Mouse (Mus musculus) hindbrain, embryonic 13.5 days (tissue): ENCODE data around the gene Lyl1. TPM values are rescaled to one million over a fixed set of nuclear protein-coding genes. Genes with fewer than 3 reads are reported as not detected.
"Not testable (repeated sequence)": the region's sequence is repeated elsewhere in the genome, so short reads cannot be mapped to it uniquely, and the experiment has no call there.

Experiments used
- ATAC-seq: fragments of 200-750 bp; cut with Nextera tagmentation; 2 replicates; pipeline ENCODE4 v1.8.0; 2017; ENCODE audit warnings: moderate TSS enrichment; ENCODE audit not compliant: low FRiP score
- H3K27ac ChIP-seq: fragments of 300-500 bp; sonication (generic); 2 replicates; pipeline ENCODE4 v1.5.1; 2015; ENCODE audit warnings: inconsistent platforms, mild to moderate bottlenecking, moderate library complexity
- H3K27me3 ChIP-seq: fragments of 300-500 bp; sonication (generic); 2 replicates; pipeline ENCODE4 v1.6.1; 2015; ENCODE audit warnings: mild to moderate bottlenecking, inconsistent platforms
- H3K36me3 ChIP-seq: fragments of 300-500 bp; sonication (generic); 2 replicates; pipeline ENCODE4 v1.6.1; 2015; ENCODE audit warnings: mild to moderate bottlenecking, inconsistent platforms
- H3K4me1 ChIP-seq: fragments of 300-500 bp; sonication (generic); replicated peaks from 2 replicates; pipeline ENCODE4 v1.6.1; 2015; ENCODE audit warnings: inconsistent platforms
- H3K4me2 ChIP-seq: fragments of 300-500 bp; sonication (generic); 2 replicates; pipeline ENCODE4 v1.6.1; 2015; ENCODE audit warnings: inconsistent platforms, mild to moderate bottlenecking, moderate library complexity
- H3K4me3 ChIP-seq: fragments of 300-500 bp; sonication (generic); 2 replicates; pipeline ENCODE4 v1.5.1; 2015; ENCODE audit warnings: mild to moderate bottlenecking, inconsistent platforms
- H3K9ac ChIP-seq: fragments of 300-500 bp; sonication (generic); 2 replicates; pipeline ENCODE4 v1.6.1; 2015; ENCODE audit warnings: mild to moderate bottlenecking, inconsistent platforms
- H3K9me3 ChIP-seq: fragments of 300-500 bp; sonication (generic); 2 replicates; pipeline ENCODE4 v1.6.1; 2016; ENCODE audit warnings: inconsistent platforms
- WGBS: fragments of 180-500 bp; shearing (Covaris S2); methylation state at CpG from one replicate; pipeline ENCODE4 v1.1.7; 2015; 5-methylcytosine and 5-hydroxymethylcytosine counted together
- polyA plus RNA-seq: library from polyadenylated mRNA; unstranded; fragments of >200 nt; fragmentation: Nextera tagmentation; extraction: Ambion mirVana; gene quantifications from 2 replicates; pipeline ENCODE4 v1.2.1, GENCODE M21; 2015

The Lyl1 gene
- polyA plus RNA-seq, 1 experiment from 2014 or later: 4.2 TPM

DNA sequence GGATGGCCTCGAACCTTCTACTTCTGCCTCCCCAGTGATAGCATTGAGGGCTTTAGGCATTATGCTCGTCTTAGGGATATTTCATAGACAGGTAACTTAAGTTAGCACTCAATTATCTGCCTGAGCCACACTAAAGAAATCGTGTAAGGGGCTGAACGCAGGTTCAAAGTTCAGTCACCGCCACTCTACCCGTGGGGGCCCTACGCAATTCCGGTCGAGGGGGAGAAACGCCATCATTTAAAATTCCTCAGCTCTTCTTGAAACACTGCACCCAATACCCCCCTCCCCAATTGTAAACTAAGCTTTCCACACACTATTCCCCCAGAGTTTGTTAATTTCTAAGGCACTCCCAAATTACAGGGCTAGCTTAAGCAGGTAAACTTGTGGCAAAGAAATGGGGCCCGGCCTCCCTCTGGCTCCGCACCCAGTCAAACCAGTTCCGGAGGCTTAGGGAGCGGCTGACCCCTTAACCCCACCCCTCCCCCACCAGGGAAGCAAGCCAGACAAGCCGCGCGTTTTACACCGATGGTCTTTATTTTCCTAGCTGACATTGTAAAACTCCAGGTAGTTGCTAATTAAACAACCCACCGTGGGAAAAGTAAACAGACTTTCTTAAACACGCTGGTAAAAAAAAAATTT lies 40.3 kb upstream of the Lyl1 start:
- H3K4me2 ChIP-seq: peak overlapping the region; percentile 90
- peak overlapping the region; percentile 69 for H3K4me3 ChIP-seq
- no peak for ATAC-seq
- no peaks in the 10 kb centered on the region for H3K9me3 ChIP-seq
- H3K9ac ChIP-seq: peak overlapping the region; percentile 83
- H3K27me3 ChIP-seq: peaks cover 3% of the 10 kb centered on the region; the same call in 1 of the 2 replicates
- peaks cover 59% of the 10 kb centered on the region for H3K4me1 ChIP-seq
- no peaks in the 10 kb centered on the region for H3K36me3 ChIP-seq
- WGBS: 1% methylated on average over 20 of the region's 20 CpGs
- H3K27ac ChIP-seq: peak overlapping the region; percentile 88

DNA sequence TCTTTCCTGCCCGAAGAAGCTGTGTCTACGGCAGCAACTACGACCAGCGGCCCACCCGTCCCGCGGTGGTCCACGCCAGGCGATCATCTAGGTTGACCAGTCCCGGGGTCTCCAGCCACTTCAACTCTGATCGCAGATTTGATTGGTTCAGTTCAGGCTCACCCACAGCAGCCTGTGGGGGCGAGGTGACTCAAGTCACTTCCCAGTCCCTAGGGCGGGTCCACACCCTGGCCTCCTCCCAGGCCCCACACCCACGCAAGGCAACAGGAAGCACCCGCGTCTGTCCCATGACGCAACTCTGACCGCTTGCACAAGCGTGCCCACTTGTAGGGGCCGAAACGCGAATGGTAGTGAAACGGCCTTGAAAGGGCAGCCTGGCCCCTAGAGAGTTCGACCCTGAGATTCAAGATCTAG lies 39.8 kb upstream of the Lyl1 start:
- H3K4me2 ChIP-seq: peak overlapping the region; percentile 90
- WGBS: under 1% methylated on average over 24 of the region's 24 CpGs
- H3K9me3 ChIP-seq: no peaks in the 10 kb centered on the region
- peak overlapping the region; percentile 69 for H3K4me3 ChIP-seq
- H3K27me3 ChIP-seq: peaks cover 3% of the 10 kb centered on the region; the same call in 1 of the 2 replicates
- H3K4me1 ChIP-seq: peaks cover 59% of the 10 kb centered on the region
- H3K27ac ChIP-seq: peak overlapping the region; percentile 88
- peak overlapping the region; percentile 83 for H3K9ac ChIP-seq
- no peak for ATAC-seq
- no peaks in the 10 kb centered on the region for H3K36me3 ChIP-seq

DNA sequence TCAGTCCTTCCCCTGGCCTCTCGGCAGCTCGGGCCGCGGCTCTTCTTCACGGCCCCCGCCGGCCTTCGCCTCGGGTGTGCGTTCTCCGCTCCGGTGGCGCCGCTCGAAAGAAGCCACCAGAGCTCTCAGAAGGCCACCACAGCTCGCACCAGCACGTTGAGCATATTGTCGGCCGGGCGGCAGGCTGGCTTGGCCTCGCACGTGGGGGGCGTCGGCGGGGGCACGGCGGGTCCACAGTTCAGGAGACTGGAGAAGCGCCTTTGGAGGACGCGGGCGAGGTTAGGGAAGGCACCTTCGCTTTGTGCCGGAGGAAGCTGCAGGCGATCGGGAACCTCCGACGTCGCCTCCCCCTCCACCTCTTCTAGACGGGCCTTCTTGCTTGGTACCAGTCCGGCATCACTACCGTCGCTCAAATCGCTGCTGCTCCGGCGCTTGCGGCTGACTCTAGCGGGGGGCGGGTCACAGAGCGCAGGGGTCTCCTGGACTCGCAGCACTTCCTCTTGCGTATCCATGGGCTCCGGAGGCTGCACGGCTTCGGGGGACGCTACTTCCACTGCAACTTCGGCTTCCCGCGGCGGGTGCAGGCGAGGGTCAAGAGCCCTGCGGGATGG lies 39.2 kb upstream of the Lyl1 start:
- peak; percentile 13 for ATAC-seq
- peak overlapping the region; percentile 90 for H3K4me2 ChIP-seq
- peaks cover 58% of the 10 kb centered on the region for H3K4me1 ChIP-seq
- no peaks in the 10 kb centered on the region for H3K36me3 ChIP-seq
- peak overlapping the region; percentile 83 for H3K9ac ChIP-seq
- peak overlapping the region; percentile 88 for H3K27ac ChIP-seq
- H3K27me3 ChIP-seq: 0 out of 2 replicates have a peak, but pooled peaks cover under 1% of the 10 kb centered on the region
- under 1% methylated on average over 61 of the region's 61 CpGs for WGBS
- H3K9me3 ChIP-seq: no peaks in the 10 kb centered on the region
- peak overlapping the region; percentile 69 for H3K4me3 ChIP-seq

DNA sequence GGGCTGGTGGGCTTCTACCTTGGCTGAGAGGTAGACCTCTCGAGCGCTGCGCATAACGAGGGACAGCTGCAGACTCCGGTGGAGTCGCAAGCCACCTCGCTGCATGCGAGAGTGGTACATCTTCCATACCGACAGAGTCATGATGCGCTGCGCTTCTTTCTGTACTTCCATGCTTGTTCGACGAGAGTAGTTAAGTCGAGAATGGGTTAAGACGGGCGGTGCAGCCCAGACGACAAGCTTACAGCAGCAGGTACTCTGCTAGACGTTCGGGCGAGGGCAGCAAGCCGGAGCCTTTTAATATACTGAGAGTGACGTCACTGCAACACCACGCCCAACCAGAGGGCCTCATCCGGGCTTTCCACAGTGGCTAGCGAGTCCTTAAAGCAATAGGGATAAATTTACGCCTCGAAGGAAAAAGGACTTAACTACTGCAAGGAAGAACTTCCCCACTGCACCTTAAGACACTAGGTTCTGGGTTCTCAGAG lies 38.6 kb upstream of the Lyl1 start, which contains the start of gene Ier2:
Ier2 (minus strand) TSS at position 272 of the 485 bp plus-strand sequence.
- Histone ChIP-seq H3K27ac (peak within 1 kb of the TSS; percentile 88), H3K9ac (peak within 1 kb of the TSS; percentile 83), H3K4me2 (peak within 1 kb of the TSS; percentile 90), H3K9me3 (no peaks in the 10 kb centered on the region), H3K27me3 (no peaks in the 10 kb centered on the region), H3K4me3 (peak within 1 kb of the TSS; percentile 69), H3K36me3 (no peaks in the 10 kb centered on the region), H3K4me1 (peaks cover 57% of the 10 kb centered on the region)
- under 1% methylated on average over 27 of the region's 27 CpGs for WGBS
- ATAC-seq: peak; percentile 75

DNA sequence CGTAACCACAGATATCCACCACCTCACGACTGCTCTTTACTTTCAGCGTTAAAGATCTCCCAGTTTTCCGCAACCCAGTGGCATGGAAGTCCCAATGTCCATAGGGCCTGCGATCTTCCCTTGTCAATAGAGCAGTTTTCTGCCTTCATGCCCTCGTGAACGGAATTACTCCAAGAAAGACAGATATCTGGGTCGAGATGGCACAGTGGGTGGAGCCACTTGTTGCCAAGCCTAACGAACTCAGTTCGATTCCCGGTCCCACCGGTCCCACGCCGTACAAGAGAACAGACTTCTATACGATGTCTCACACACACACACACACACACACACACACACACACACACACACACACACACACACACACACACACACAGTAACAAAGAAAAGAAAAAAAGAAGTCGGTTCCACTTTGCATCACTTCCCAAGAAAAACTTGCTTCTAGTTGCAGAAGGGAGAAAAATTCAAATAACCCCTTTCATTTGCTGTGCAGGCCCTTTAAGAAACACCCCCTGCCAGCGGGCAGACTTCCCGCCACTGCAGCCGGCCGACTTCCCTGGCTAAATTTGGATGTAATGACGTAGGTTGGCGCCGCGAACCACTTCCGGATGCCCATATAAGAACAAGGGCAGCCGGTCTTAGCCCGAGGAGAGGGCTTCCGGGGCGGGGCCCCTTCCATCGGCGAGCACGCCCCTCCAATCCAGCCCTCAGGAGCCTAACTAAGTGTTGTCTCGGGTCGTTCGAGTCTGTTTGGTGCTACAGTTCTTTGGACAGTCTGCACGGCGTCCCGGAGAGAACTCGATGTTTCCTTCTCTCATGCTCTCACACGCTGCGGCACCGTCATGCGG lies 37.6 kb upstream of the Lyl1 start:
- H3K27me3 ChIP-seq: no peaks in the 10 kb centered on the region
- 4% methylated on average over 43 of the region's 43 CpGs for WGBS
- peak overlapping the region; percentile 88 for H3K27ac ChIP-seq
- H3K9me3 ChIP-seq: no peaks in the 10 kb centered on the region
- H3K4me3 ChIP-seq: peak overlapping the region; percentile 69
- peaks cover 7% of the 10 kb centered on the region for H3K36me3 ChIP-seq
- peak overlapping the region; percentile 90 for H3K4me2 ChIP-seq
- ATAC-seq: peak; percentile 83
- peak overlapping the region; percentile 81 for H3K9ac ChIP-seq
- H3K4me1 ChIP-seq: peaks cover 57% of the 10 kb centered on the region

DNA sequence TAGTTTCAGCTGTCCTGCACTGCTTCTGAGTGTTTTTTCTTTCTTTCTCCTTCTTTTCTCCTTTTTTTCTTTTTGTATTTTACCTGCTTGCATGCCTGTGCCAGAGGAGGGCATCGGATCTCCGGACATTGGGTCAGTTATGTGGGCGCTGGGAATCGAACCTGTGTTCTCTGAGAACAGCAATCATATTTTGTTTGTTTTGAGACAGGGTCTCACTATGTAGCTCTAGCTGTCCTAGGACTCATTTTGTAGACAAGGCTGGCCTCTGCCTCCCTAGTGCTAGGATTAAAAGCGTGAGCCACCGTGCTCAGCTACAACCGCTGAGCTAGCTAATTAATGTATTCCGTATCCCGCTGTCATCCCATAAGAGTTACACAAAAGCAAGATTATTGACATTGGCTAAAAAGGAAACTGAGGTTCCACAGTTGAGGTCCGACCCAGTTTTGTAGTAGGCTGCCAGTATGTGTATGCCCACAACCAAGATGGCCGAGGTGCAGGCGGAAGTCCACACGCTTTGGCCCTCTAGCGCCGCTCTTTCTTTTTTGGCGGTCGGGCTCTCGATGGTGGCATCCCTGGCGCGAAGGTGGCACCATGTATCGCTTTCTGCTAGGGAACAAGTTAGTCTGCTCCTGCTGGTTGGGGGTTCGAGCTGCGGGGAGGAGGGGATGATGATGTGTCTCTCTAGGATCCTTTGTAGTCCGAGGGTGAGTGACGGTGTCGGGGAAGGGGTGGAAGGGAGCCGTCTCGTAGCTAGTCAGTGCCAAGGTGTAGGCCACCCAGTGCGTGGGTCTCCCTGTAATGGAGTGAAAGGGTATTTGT lies 36.5 kb upstream of the Lyl1 start:
- peak overlapping the region; percentile 81 for H3K9ac ChIP-seq
- H3K4me2 ChIP-seq: peak overlapping the region; percentile 90
- peak; percentile 57 for ATAC-seq
- peak overlapping the region; percentile 69 for H3K4me3 ChIP-seq
- H3K36me3 ChIP-seq: peaks cover 14% of the 10 kb centered on the region
- H3K27me3 ChIP-seq: no peaks in the 10 kb centered on the region
- under 1% methylated on average over 29 of the region's 29 CpGs for WGBS
- peak overlapping the region; percentile 88 for H3K27ac ChIP-seq
- no peaks in the 10 kb centered on the region for H3K9me3 ChIP-seq
- H3K4me1 ChIP-seq: peaks cover 50% of the 10 kb centered on the region

DNA sequence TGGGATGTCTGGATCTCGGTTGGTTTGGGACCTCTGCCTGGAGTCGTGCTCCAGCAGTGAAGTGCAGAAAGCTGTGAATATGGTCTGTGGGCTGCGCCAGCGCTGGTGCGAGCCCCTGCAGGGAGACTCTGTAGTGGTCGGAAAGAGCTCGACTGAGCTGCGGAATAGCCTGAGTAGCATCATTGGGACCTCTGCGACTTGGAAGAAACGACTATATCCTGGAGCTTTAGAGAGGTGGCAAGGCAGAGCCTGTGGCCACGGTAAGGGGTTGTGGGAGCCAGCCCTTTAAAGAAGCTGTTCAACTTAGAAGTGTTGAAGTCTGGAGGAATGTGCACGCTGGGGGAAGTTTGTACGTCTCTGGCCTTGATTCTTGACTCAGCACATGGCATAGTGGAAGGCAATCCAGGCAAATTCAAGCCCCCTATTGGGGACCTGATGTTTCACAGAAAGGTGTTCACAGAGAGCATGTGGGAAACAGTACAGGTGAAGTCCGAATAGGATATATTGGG lies 35.8 kb upstream of the Lyl1 start:
- peaks cover 18% of the 10 kb centered on the region for H3K36me3 ChIP-seq
- peak overlapping the region; percentile 90 for H3K4me2 ChIP-seq
- H3K27ac ChIP-seq: peak overlapping the region; percentile 88
- peaks cover 43% of the 10 kb centered on the region for H3K4me1 ChIP-seq
- H3K9ac ChIP-seq: peak overlapping the region; percentile 81
- no peak; the same call in 1 of the 2 replicates for ATAC-seq
- 3% methylated on average over 14 of the region's 14 CpGs for WGBS
- peak overlapping the region; percentile 69 for H3K4me3 ChIP-seq
- H3K9me3 ChIP-seq: no peaks in the 10 kb centered on the region
- H3K27me3 ChIP-seq: no peaks in the 10 kb centered on the region

DNA sequence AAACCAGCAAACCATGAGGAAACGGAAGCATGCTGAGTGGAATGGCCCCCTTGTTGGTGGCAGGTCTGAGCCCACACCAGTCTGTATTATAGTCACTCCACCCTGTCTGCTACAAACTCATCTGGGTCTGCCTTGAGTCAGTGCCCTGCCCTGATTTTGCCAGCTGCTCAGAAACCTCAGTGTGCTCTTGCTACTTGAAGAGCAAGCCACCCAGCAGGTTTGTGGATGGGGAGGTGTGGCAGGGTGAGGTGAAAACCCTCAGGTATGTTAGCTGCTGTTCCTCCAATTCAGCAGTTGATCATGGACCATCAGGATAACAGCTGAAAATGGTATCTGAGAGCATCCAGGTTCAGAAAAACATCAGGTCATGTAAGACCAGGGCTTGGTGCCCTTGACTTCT lies 33.2 kb upstream of the Lyl1 start:
- H3K36me3 ChIP-seq: peaks cover 43% of the 10 kb centered on the region
- no peaks in the 10 kb centered on the region for H3K9me3 ChIP-seq
- 90% methylated on average over 1 of the region's 1 CpGs for WGBS
- no peak overlapping the region for H3K4me3 ChIP-seq
- no peak overlapping the region for H3K4me2 ChIP-seq
- no peak overlapping the region for H3K27ac ChIP-seq
- H3K27me3 ChIP-seq: no peaks in the 10 kb centered on the region
- no peak overlapping the region for H3K9ac ChIP-seq
- peaks cover 23% of the 10 kb centered on the region for H3K4me1 ChIP-seq
- no peak for ATAC-seq

DNA sequence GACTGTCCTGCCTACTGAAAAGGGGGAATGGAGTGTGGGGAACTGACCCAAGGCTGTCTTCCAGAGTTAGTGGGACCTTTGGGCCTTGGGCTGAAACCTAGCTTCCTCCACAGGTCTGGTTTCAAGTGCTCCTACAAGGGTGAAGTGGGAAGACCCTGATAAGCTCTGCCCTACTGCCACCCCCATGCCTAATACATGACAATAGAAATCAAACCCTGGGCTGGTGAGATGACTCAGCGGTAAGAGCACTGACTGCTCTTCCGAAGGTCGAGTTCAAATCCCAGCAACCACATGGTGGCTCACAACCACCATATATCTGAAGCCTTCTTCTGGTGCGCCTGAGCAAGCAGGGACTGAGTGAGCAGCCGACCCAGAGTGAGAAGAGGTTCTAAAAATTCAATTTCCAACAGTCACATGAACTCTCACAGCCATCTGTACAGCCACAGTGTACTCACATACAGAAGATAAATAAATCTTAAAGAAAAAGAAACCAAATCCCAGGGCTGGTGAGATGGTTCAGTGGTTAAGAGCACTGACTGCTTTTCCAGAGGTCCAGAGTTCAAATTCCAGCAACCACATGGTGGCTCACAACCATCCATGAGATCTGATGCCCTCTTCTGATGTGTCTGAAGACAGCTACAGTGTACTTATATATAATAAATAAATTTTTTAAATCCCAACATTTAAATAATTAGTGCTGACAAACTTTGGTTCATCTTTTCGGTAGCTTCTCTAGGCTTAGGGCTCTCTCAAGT lies 32.3 kb upstream of the Lyl1 start:
- Histone ChIP-seq H3K4me1 (peaks cover 18% of the 10 kb centered on the region), H3K9me3 (no peaks in the 10 kb centered on the region), H3K27ac (no peak overlapping the region), H3K4me3 (no peak overlapping the region), H3K4me2 (no peak overlapping the region), H3K9ac (no peak overlapping the region), H3K36me3 (peaks cover 48% of the 10 kb centered on the region), H3K27me3 (no peaks in the 10 kb centered on the region)
- WGBS: 85% methylated on average over 6 of the region's 6 CpGs
- ATAC-seq: no peak

DNA sequence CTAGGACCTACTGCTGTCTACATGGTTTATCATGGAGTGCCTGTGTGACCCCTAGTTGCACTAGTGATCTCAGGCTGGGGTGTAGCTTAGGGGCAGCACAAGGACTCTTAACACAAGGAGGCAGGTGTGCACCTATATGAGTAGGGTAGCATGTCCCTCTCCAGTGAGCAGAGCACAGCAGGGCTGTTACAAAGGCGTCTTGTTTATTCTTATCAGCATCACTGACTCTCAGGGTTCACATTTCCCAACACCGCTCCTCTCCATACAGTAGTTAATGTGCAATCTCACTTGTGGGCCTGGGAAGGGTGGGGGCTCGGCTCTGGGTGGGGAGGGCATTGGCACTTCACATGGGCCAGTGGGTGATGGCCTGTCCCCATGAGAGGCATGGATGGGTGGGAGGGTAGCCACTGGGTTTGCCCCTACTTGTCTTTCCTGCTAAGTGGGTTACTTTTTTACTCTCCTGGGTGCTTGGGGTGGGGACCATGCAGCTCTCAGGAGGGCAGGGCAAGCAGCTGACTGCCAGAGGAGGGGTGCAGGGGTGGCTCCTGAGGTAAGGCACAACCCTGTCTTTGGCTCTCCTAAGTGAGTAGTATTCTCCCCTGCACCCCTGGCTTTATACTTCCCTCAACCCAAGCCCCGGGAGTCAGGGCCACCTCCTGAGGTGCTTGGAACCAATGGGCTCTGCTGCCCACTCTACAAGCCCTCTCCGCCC lies 30.8 kb upstream of the Lyl1 start:
- Histone ChIP-seq H3K4me1 (peaks cover 16% of the 10 kb centered on the region), H3K36me3 (peaks cover 63% of the 10 kb centered on the region)
- not testable (repeated sequence) for H3K27ac ChIP-seq, H3K4me3 ChIP-seq, H3K9ac ChIP-seq, H3K4me2 ChIP-seq, H3K9me3 ChIP-seq, H3K27me3 ChIP-seq
- 92% methylated on average over 5 of the region's 5 CpGs for WGBS
- ATAC-seq: 0 out of 2 replicates have a peak, but pooled peaks have one; percentile 8
